Mouse (Mus musculus) frontal cortex, adult 2 months (tissue): ENCODE measurements around the gene Cfap43. TPM values are rescaled to one million over a fixed set of nuclear protein-coding genes. Genes with fewer than 3 reads are reported as not detected.
A peak's percentile ranks its signal among the peaks of the same experiment; 100 is the strongest.
"Not testable (repeated sequence)": the region's sequence is repeated elsewhere in the genome, so short reads cannot be mapped to it uniquely, and the experiment has no call there.

Experiments
- DNase-seq, 2 experiments: peaks; one replicate each; pipeline ENCODE4 v3.0.0; 2022; ENCODE audit warnings: low spot score in 1 of 2; ENCODE audit errors: extremely low spot score in 1 of 2
- polyA plus RNA-seq: library from polyadenylated mRNA; depleted of rRNA; stranded (reverse); fragments of >200 nt; gene quantifications from 2 replicates; pipeline ENCODE4 v1.2.3, GENCODE M21; 2012

Cfap43 gene
- polyA plus RNA-seq, 1 experiment, result 0.44 TPM

DNA sequence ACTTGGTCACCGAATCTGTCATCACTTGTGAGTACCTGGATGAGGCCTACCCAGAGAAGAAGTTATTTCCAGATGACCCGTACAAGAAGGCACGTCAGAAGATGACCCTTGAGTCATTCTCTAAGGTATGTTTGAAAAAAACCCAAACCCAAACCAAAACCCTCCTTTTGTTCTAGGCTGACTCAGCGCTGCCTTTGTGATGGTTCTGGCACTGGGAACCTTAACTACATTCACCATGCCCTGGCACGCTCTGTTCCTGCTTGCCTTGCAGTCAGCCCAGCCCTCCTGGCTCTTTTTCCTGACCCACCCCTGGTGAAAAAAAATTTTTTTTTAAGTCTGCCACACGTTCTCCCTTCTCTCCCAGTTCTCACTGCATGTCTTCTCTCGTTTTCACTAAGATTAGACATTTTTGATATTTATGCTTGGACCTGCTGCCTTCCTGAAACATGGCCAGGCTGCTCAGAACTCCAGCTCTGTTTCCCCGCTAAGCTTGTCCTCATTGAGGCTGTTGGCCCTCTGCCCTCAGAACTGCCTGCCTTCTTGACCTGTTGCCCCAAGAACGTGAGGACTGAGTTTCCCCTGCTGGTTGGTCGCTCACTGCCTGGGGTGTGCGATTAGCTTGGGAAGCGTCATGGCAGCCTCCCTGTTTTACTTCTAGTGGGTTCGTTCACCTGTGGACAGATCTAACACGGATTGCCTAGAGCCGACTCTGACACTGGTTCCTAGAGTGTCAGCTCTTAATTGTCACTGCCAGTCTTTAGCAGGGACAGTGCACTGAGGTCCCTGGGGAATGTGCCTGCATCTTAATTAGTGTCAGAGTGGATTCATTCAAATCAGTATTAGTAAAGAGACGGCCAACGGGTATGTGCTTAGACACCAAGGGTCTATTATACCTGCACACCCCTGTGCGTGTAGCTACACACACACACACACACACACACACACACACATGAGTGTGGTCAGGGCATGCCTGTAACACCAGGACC lies 60.8 kb downstream of the Cfap43 start:
- DNase-seq, result no peak

DNA sequence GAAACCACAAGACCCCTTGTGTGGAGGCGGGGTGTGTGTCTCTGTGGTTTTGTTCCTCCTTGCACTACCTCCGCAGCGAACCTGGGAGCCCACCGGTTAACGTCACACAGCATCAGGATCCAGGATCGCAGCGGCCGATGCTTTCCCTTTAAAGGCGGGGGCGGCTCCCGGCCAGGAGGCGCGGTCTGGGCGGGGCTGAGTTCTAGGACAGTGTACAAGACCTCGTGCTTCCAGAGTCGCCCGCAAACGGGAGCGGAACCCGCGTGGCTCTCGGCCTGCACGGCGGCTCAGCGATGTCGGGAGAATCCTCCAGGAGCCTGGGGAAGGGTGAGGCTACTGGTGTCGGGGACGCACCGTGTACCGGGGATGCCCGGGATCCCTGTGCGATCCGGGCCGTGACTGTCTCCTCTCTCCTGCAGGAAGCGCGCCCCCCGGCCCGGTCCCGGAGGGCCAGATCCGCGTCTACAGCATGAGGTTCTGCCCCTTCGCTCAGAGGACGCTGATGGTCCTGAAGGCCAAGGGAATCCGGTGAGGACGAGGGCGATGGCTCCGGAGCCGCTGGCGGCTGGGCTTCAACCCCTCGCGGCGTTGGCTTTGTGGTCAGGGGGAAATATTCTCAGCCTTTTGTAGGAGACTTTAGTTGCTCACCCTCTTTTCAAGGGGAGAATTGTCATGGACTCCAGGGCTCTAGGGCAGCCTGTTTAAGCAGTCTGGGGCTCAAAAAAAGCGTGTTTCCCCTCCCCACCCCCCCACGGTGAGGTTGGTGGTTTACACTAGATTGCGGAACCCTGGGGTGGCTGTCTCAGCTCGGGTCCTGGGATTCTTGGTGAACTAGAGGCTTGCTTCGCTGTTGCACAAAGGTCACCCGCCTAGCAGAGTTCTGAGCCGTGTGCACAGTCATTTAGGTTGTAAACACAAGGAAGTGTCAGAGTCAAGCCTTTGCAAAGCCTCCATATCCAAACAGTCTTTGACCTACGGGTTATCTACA lies 64.0 kb downstream of the Cfap43 start, which contains the start of gene Gsto1:
Gsto1 (plus strand) TSS at position 175 of the 988 bp plus-strand sequence.
- peak; percentile 81 to 90 for DNase-seq

DNA sequence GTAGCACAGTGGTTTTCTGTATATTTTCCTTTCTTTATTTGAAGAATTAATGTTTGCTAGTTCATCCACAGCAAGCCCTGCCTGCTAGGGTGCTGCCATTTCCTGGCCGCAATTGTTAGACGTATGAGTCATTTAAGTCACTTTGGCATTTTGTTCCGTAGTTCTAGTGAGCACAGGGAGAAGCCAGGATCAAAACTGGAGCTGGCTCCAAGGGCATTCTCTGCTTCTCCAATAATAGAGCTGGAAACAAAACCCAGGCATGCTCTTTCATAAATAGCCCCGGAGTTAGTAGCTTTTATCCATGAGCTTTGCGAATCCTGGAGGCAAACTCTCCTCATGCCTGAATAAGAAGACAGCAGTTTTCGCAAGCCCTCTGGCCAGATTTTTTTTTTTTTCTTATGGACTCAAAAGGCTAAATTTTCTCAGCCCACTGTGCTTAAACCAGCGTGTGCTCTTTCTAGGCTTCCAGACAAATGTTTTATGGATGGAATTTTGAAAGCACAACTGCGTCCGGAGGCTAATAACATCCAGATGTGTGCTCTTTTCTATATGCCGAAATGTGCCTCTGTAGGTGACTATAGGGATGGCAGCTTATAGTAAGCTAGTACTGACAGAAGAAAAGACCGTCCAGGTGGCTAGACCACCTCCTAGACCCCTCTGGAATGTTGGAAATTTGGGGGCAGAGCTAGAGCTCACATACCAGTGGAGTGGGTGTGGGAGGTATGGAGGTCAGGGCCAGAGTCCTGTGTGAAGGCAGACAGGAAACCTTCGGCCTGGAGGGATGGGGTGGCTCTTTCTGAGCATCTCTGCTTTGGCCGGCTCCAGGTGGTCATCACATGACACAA lies 64.9 kb downstream of the Cfap43 start:
- DNase-seq, result peak in 1 of 2 experiments; percentile 23

DNA sequence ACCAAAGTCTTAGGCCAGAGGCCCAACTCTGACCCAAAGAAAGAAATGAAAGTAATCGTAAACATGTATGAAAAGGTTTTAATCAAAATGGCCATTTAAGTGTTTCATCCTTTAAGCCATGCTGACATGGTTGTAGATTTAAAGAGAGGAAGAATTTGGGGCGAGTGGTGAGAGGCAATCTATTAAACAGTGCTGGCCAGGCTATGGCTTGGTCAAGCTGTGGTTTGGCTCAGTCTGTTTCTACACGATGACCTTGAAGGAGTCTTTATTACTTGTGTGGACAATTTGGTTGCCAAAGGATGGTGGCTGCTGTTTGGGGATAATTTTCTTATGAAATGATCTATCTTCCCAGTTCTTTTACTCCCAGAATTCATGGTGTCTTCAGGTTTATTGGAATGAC lies 66.0 kb downstream of the Cfap43 start:
- DNase-seq, result no peak

DNA sequence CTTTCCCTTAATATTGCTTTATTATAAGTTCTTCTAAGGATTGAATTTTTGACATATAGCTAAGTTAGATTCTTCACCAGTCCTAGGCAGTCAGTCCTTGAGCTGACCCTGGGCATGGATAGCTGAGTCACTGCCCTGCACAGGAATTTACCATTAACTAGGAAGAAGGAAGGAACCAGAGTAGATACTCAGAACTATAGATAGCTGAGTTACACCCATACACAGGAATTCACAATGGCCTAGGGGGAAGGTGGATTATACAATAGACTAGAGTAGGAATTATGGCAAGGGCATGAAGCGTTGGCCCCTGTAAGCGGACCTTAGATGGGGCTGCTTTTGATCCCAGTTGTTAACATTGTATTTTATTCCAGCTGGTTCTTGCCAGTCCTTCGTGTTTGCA lies 67.0 kb downstream of the Cfap43 start:
- not testable (repeated sequence) for DNase-seq

DNA sequence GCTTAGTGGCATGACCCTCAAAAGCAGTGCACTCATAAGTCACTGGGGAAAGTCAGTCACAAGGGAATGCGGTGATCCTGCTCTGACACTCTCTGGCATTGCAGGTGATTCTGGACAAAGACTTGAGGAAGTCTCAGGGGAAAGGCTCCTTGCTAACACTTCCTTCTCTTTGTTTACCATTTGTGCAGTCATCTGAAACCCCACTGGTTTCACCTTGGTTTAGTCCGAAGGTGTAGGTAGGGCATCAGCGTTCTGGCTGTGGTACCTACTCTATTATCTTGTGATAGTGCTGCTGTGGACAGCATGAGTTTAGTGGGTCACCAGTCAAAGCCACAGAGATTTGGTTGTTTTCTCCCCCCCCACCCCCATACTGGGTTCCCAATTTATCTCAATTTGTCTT lies 69.4 kb downstream of the Cfap43 start:
- DNase-seq, result no peak

DNA sequence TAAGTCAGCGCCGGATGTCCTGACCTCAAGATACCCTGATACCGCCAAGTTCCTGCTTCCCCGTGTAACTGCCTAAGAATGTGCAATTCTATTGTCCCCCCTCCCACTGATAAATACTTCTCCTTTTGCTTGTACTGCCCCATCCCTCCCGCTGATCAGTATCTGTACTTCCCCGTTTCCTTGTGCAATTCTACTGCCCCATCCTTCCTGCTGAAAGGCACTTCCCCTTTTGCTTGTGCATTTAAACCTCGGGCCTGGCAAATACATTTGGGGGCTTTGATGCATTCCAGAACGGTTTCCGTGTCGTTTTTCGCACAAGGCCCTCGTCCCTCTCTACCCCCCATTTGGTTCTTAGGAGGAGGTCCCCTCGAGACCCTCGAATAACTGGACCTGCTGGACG lies 77.9 kb downstream of the Cfap43 start:
- not testable (repeated sequence) for DNase-seq

DNA sequence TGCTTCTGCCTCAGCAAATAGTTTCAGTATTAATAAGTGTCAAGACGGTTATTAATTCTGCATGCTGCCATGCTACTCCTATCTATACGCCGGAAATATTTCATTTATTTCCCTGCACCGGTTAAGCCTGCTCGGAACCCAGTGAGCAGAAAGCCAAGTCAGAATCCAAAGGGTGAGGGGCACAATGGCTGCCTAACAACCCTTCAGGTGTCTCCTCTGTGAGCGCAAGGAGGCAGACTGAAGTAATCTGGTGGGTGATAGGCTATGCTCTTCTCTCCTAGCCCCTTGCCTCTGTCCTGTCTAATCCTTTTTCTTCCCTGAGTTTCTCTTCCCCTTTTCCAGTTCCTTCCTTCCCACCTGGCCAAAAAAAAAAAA lies 81.6 kb downstream of the Cfap43 start:
- no peak for DNase-seq

DNA sequence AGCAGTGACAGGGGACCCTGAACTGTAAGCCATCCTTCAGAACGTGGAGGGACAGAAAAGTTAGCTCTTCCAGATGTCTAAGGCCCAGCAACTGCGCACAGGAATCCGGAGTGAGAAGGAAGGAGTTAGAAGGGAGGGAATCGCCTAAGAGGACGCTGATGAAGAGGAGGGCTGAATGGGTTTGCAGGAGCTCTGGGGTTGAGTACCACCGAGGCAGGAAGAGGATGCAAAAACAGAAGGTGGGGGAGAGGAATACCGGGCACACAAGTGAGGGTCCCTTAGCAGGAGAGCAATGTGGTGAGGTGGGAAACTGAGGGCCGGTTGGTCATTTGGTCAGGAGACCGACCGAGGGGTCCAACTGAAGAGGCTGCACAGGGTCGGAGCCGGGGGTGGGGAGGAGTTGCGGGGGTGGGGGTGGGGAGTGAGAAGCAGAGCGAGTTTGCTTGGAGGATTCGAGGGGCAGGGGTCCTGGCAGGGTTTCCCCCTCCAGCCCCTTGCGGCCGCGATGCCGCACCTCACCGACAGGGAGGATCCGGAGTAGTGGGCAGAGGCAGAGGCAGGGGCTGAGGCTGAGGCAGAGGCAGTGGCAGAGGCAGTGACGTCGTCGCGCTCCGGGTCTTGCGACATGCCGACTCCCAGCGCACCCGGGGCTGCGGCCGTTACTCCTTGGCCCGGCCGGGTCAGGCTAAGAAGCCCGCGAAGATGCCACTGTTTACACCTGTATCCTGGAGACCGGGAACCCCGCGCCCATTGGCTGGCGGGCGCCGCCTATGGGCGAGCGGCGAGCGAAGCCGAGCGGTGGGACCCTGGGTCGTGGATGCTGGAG lies 82.2 kb downstream of the Cfap43 start:
- DNase-seq, result peak; percentile 14 to 51

DNA sequence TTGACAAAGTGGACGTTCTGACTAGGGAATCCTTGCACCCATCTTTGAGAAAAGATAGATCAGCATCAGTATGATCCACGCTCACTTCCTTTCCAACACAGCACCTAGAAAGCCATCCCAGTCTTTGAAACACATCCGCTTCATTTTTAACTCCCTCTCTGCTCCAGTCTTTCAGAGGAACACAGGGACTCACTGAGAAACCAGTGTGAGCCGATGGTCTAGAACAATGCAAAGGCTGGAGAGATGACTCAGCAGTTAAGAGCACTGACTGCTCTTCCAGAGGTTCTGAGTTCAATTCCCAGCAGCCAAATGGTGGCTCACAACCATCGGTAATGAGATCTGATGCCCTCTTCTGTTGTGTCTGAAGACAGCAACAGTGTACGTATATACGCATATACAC lies 83.3 kb downstream of the Cfap43 start:
- DNase-seq, result no peak

DNA sequence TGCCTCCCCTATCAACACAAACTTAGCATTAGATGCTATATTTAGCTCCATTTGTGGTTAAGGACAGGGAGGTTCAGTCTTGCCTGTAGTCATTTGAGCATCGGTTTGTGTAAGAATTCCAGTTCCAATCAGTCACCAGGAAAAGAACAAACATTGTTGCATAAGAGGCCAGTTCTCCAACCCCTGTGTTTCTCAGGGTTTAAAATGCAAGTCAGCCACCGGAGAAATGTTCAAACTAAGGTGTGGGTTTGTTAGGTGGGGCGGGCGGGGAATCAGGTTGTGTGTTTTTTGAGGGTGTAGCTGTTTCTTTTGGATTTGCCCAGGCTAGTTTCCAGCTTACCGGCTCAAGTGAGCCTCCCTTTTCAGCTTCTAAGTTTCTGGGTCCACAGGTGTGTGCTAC lies 84.5 kb downstream of the Cfap43 start:
- no peak for DNase-seq

DNA sequence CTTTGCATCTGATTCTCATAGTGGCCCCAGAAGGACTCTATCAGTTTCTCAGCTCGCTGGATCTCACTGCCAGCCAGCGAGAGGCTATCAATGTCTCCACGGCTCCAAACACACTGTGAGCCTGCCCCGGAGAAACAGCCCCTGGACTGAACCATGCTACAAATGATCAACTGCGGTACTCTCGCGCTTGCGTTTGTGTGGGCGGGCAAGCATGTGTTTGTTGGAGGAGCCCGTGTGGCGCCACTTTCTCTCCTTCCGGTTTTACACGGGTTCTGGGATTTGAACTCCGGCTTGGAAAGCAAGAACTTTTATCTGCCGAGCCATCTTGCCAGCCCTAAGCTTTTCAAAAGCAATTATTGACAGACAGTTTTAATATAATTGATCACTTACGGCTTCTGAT lies 86.8 kb downstream of the Cfap43 start:
- DNase-seq, result no peak

DNA sequence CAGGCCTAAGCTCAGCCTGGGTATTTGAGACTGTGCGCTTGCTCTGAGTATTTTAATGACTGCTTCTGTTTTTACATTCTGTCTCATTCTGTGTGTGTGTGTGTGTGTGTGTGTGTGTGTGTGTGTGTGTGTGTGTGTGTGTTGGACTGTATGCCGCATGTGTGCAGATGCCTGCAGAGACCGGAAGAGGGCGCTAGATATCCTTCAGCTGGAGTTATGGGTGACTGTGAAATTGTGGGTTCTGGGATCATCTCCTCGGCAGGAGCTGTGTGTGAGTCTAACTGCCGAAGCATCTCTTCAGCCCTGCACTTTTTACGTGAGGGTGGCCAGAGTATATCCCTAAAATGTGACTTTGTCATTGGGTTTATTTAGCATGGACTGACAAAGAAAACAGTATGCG lies 88.0 kb downstream of the Cfap43 start:
- DNase-seq, result no peak

DNA sequence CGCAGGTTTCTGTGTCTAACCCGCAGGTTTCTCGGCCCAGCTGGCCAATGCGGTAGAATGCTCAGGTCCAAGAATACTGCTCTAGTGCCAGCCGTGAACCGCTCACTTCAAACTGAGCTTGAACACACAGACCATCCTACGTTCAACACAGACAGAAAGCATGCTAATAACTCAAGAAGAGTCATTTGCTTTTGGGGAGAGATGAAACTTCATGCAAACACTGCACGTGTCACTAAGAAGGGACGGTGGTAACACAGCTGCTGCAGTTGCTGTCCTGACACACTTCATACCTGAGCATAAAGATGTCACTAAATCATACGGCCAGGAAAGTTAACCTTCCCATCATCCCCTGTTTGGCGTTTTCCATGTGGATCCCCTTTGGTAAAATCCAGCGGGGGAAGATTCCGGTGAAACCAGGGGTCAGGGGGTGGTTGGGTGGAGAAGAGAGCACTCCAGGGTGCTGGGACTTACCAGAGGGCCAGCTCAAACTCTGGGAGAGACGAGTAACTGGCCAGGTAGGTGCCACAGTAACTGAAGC lies 89.1 kb downstream of the Cfap43 start:
- no peak for DNase-seq

DNA sequence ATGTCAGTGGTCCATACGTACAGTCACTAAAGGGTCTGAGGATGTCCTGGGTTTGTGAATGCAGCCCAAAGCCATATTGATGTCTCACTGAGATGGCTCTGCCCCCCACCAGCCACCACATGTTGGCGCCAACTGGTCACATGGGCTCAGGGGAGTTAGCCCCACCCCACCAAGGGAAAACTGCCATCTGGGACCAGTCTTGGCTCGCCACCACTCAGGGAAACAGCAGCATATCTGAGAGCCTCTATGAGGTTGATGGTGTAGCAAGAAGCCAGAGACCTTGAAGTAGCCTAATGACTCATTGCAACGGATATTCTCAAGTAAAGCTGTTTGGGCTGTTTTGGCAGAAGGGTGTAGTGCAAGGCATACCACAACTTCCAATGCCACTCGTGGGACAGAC lies 95.1 kb downstream of the Cfap43 start:
- DNase-seq, result no peak

DNA sequence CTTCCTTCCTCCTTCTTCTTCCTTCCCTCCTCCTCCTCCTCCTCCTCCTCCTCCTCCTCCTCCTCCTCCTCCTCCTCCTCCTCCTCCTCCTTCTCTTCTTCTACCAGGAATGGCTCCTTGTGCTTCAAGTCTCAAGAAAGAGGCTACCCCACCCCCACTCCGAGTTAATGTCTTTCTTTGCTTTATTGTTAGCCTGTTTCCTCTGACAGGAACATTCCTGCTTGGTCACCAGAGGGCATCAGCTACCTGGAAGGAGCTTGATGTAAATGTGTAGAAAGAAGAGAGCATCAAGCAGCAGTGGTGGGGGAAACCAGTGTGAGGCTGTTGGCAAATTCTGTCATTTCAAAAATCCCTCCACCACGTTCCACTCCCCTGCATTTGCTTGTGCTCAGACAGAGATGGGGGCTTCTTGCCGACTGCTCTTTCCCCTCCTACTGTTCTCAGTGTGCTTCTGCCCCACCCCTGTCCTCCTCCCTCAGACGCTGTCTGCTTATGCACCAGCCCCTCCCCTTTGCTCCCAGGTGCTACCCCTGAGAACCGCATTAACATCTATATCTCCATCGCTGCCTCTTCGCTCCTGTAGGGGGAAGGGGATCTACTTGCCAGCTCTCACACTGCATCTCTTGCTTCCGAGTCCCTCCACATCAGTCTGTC lies 96.8 kb downstream of the Cfap43 start:
- peak in 1 of 2 experiments; percentile 8 for DNase-seq

DNA sequence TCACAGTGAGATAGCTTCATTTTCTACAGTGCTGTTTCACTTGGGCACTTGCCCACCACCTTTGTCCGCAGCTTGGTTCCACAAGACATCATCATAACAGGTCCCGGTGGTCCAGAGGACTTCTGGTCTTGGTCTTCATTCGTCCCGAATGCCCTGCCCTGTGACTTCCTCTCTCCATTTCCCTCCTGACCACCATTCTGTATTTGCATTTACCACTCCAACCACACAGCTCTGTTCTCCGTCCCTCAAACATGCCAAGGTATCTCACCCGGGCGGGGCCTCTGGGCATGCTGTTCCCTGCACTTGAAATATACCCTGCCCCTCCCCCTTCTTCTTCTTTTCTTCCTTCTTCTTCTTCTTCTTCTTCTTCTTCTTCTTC lies 97.6 kb downstream of the Cfap43 start:
- no peak for DNase-seq

DNA sequence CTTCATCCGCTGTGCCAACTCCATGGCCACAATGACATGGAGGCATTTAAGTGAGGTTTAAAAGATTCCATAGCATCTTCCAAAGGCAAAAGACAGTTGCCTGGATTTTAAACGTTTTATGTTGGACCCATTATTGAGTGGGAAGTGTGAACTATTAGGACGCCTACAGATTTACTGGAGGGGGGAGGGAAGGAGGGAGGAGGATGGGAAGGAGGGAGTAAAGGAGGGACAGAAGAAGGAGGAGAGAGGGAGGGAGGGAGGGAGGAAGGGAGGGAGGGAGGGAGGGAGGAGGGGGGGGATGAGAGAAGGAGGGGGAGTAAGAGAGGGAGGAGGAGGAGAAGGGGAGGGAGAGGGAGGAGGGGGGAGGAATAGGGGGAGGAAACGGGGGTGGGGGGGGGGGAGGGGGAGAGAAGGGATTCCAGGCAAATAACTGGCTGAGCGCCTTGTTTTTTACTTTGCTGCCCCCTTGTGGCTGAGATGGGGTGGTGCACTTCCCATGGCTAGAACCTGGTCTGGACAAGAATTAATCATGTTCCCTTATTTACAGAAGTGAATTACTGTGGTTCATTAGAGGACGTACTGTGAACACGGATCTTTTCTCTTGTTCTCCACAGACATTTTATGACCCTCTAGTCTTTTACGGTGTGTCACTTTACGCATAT lies 98.1 kb downstream of the Cfap43 start:
- DNase-seq, result peak; percentile 43 to 90
